Mouse (Mus musculus) mouse embryonic stem cell (cell line): ENCODE results near the gene Sema6b.
"Not testable (repeated sequence)": the region's sequence is repeated elsewhere in the genome, so short reads cannot be mapped to it uniquely, and the experiment has no call there.

Experiments used
- in situ Hi-C, 2 experiments: fragments of 300-500 bp; cut with MboI; formaldehyde crosslinking; loops; 1 replicate in 1 of 2; 3 replicates in 1 of 2; pipeline ENCODE4 v1.14.3; 2019 to 2020; ENCODE audit warnings: low sequenced_read_pairs in 2 of 2, low pct_unique_long_range_greater_than_20kb in 1 of 2, mixed read lengths in 1 of 2; ENCODE audit not compliant: unreplicated experiment in 1 of 2

Gene Sema6b

GRCm38 (mm10) chr17:56104821-56105220, 35.3 kb downstream of the Sema6b start:
- in situ Hi-C loops: not testable (repeated sequence)

GRCm38 (mm10) chr17:56103465-56104285, 36.5 kb downstream of the Sema6b start:
- in situ Hi-C loops: no loop called here

- in situ Hi-C loops: no loop called here
These were observed 37.2 kb downstream of the Sema6b start for GRCm38 (mm10) chr17:56102927-56103326.

GRCm38 (mm10) chr17:56102158-56102557, 38.0 kb downstream of the Sema6b start:
- in situ Hi-C loops: no loop called here

- in situ Hi-C loops: no loop called here
These were observed 39.3 kb downstream of the Sema6b start for GRCm38 (mm10) chr17:56100811-56101210.

- in situ Hi-C loops: no loop called here
These were observed 41.2 kb downstream of the Sema6b start for GRCm38 (mm10) chr17:56098711-56099572.

GRCm38 (mm10) chr17:56098180-56098579, 42.0 kb downstream of the Sema6b start:
- in situ Hi-C loops: no loop called here

- in situ Hi-C loops: no loop called here
These were observed 43.3 kb downstream of the Sema6b start for GRCm38 (mm10) chr17:56096883-56097282.

GRCm38 (mm10) chr17:56092794-56093193, 47.3 kb downstream of the Sema6b start:
- in situ Hi-C loops: no loop called here

- in situ Hi-C loops: no loop called here
These were observed 47.8 kb downstream of the Sema6b start for GRCm38 (mm10) chr17:56092312-56092711.

GRCm38 (mm10) chr17:56080781-56081585, 59.2 kb downstream of the Sema6b start:
- in situ Hi-C loops: no loop called here

GRCm38 (mm10) chr17:56079921-56080320, 60.2 kb downstream of the Sema6b start:
- in situ Hi-C loops: no loop called here

GRCm38 (mm10) chr17:56078880-56079795, 61.0 kb downstream of the Sema6b start, which contains the start of gene Hdgfl2:
Hdgfl2 (plus strand) TSS chr17:56079634.
- in situ Hi-C loops: no loop called here

GRCm38 (mm10) chr17:56078361-56078760, 61.8 kb downstream of the Sema6b start:
- in situ Hi-C loops: not testable (repeated sequence)

GRCm38 (mm10) chr17:56077523-56077922, 62.6 kb downstream of the Sema6b start:
- in situ Hi-C loops: no loop called here

GRCm38 (mm10) chr17:56074827-56075208, 65.3 kb downstream of the Sema6b start, which contains the start of gene Ubxn6:
Ubxn6 (minus strand) TSS chr17:56075028.
- in situ Hi-C loops: no loop called here

GRCm38 (mm10) chr17:56074097-56074826, 65.9 kb downstream of the Sema6b start:
- in situ Hi-C loops: no loop called here
